Mouse (Mus musculus) kidney, postnatal 36 days (tissue): ENCODE results near the gene Olfr620.

Experiments used
- DNase-seq, 2 experiments: peaks; one replicate each; pipeline ENCODE4 v3.0.0; 2021 to 2022; ENCODE audit warnings: mixed read lengths in 2 of 2

Gene Olfr620

GRCm38 (mm10) chr7:103612434-103612833, at the start of gene Olfr620:
TSS of gene Olfr620 (minus strand) at chr7:103612534.
- no peak for DNase-seq

- no peak for DNase-seq
Observed at GRCm38 (mm10) chr7:103644070-103644469, 31.7 kb upstream of the Olfr620 start.

GRCm38 (mm10) chr7:103642602-103643001, 30.3 kb upstream of the Olfr620 start, which contains the start of gene Olfr622:
TSS of gene Olfr622 (minus strand) at chr7:103642702.
- no peak for DNase-seq

- no peak for DNase-seq
Observed at GRCm38 (mm10) chr7:103636795-103637194, 24.5 kb upstream of the Olfr620 start.

GRCm38 (mm10) chr7:103607425-103607824, 4.9 kb downstream of the Olfr620 start:
- no peak for DNase-seq

- DNase-seq, result no peak
Observed at GRCm38 (mm10) chr7:103600275-103600674, 12.1 kb downstream of the Olfr620 start, which contains the start of gene Olfr619. TSS of gene Olfr619 (plus strand) at chr7:103600575.

GRCm38 (mm10) chr7:103589803-103590202, 22.5 kb downstream of the Olfr620 start, which contains the start of gene Olfr618:
TSS of gene Olfr618 (plus strand) at chr7:103590103.
- no peak for DNase-seq

- DNase-seq, result no peak
Observed at GRCm38 (mm10) chr7:103572761-103573160, 39.6 kb downstream of the Olfr620 start, which contains the start of gene Olfr617. TSS of gene Olfr617 (plus strand) at chr7:103573061.

GRCm38 (mm10) chr7:103569043-103569442, 43.3 kb downstream of the Olfr620 start, which contains the start of gene Olfr616:
TSS of gene Olfr616 (minus strand) at chr7:103569143.
- DNase-seq, result no peak

- DNase-seq, result no peak
Observed at GRCm38 (mm10) chr7:103555779-103556178, 56.6 kb downstream of the Olfr620 start, which contains the start of gene Olfr615. TSS of gene Olfr615 (plus strand) at chr7:103556079.
